Mouse (Mus musculus) mature B cell (primary cell): ENCODE data around the gene Nufip2.
"Not testable (repeated sequence)": the region's sequence is repeated elsewhere in the genome, so short reads cannot be mapped to it uniquely, and the experiment has no call there.

Source experiments
- in situ Hi-C: fragments of 300-500 bp; cut with MboI; formaldehyde crosslinking; loops from 2 replicates; pipeline ENCODE4 v1.14.3; 2019

Gene Nufip2

DNA sequence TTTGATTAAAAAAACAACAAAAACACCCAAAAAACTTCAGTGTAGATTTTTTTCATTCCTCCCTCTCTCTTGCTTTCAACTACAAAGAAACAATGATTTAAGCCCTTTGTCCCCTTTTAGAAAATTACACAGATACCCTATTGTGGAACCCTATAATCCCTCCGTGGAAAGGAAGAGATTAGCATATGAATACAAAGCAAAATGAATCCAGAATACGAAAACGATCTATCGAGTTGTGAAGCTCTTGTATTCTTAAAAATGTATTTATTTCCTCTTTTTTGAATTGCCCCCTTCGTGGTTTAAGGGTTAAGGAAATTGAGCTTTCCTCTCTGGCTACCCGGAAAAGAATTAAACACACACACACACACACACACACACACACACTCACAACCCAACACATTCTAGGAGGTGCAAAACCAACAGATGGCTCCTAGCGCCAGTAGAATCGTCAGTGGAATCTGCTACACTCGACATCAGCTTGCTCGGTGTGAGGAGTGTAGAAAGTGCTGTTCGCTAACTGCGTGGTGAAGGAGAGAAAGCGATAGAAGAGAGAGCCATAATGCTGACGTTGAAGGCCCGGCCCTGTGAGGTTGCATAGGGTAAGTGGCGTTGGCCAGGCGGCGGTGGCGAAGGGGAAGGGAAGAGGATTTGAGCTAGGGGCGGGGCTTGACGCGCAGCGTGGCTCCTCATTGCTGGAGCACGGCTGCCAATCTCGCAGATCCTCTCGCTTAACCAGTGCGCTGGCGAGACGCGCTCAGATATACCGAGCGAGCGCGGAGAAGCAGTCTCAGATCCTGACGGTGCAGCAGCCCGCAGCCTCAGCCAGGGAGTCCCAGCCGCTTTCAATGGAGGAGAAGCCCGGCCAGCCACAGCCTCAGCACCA lies at the start of gene Nufip2:
Gene Nufip2, plus strand, starts transcription at position 773 of the 883 bp plus-strand sequence.
- in situ Hi-C loops: no loop called here

DNA sequence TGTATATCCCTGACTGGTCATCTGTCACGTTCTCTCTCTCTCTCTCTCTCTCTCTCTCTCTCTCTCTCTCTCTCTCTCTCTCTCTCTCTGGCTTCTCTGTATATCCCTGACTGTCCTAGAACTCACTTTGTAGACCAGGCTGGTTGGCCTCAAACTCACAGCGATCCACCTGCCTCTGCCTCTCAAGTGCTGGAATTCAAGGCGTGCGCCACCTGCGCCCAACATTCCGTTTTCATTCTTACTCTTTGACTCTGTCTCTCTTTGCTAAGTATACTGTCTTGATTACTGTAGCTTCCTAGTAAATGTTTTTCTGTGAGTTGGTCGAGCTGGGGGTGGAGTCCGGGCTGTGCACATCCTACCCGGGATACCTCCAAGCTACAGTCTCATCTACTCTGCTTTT lies 44.6 kb upstream of the Nufip2 start:
- in situ Hi-C loops: no loop called here

DNA sequence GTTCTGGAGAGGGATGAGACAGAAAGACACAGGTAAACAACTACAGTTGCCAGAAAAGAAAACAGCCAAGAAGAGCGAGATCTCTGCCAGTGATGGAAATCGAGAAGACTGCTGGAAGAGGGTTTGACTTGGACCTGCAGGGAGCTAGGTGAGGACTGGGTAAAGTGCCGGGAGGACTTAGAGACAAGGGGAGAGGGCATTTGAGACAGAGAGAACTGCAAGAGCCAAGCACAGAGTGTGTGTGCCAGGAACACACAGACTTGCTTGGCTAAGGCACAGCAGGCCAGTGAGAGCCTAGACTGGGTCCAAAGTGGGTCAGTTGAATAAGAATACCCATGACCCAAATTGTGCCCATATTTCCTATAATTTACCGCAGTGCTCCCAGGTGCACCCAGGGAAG lies 40.5 kb upstream of the Nufip2 start:
- in situ Hi-C loops: no loop called here

DNA sequence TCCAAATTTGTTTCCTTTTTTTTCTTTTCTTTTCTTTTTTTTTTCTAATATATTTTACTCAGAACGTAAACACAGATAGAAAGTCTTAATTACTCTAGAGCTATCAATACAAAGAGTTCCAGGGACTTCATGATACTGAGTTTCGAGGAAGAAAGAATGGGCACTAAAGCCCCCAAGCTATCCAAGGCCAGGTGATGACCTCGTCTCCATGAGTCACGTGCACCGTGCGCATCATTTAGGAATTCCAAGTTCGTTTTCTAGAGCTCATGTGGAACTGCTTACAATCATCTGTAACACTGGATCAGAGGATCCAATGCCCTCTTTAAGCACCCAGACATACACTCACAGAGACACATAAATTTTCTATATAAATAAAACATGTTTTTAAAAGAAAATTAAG lies 37.1 kb upstream of the Nufip2 start:
- in situ Hi-C loops: no loop called here

DNA sequence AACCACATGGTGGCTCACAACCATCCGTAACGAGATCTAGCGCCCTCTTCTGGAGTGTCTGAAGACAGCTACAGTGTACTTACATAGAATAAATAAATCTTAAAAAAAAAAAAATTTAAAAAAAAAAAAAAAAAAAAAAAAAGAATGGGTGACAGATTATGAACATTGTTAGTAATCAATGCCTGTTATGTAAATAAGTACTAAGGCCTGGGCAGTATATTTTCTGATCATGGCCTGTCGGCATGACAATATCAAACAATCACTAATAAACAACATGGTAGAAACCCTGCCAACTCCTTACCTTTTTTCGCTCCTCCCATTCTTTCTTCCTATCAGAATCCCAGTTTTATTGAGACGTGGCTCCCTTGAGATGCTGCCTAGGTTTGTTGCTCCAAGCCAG lies 33.5 kb upstream of the Nufip2 start:
- in situ Hi-C loops: no loop called here

DNA sequence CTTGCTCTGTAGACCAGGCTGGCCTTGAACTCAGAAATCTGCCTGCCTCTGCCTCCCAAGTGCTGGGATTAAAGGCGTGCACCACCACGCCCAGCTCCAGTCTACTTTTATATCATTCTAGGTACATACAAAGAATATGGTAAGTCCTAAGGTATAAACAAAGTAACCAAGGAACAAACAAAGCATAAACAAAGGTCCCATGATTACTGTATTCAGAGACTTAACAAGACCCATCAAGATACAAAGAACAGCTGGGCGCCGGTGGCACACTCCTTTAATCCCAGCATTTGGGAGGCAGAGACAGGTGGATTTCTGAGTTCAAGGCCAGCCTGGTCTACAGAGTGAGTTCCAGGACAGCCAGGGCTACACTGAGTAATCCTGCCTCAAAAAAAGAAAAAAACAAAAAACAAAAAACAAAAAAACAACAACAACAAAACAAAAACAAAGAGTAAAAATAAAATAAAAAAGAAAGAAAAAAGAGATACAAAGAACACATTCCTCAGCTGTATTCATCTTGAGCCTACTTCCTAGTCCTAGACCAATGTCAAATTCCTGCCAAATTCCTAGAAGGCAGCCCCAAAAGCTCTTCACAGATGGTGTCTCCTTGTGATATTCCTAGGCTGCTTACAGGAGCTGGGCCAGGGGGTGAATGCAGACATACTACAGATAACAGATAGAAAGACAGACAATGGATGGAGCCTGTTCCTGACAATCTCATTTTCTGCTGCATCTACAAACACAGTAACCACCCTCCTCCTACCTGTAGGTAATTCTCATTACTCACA lies 32.4 kb upstream of the Nufip2 start:
- in situ Hi-C loops: not testable (repeated sequence)

DNA sequence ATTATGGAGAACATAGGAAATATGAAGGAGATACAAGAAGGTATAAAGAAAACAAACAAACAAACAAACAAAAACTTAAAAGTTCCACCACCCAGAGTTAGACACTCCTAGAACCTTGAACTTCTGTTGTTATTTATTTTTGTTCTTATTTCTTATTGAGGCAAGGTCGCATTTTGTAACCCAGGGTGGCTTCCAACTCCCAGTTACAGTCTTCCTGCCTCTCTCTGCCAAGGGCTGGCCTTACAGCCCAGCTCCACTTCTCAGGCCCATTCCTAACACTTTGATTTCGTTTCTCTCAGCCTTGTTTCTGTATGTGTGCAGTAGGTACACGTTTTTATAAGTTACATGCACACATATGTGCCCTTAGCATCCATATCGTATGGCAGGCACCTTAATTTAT lies 26.0 kb upstream of the Nufip2 start:
- in situ Hi-C loops: no loop called here

DNA sequence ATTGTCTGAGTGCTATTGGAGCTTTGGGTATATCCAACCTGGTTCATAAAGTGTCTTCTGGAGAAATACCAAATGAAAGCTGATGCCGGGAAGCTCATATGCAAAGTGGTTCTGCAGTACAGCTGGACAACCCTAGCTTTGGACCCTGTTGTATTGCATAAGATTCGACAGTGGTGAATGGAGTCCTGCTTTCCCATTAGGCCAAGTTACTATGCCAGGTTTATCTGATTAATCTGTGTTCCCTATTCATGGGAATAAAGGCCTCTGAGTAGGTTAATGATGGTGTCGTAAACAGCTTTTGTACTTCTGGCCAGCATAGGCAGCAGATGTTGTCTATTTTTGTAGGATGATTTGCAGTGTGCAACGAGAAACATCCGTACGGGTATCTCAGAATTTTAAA lies 22.3 kb upstream of the Nufip2 start:
- in situ Hi-C loops: no loop called here

DNA sequence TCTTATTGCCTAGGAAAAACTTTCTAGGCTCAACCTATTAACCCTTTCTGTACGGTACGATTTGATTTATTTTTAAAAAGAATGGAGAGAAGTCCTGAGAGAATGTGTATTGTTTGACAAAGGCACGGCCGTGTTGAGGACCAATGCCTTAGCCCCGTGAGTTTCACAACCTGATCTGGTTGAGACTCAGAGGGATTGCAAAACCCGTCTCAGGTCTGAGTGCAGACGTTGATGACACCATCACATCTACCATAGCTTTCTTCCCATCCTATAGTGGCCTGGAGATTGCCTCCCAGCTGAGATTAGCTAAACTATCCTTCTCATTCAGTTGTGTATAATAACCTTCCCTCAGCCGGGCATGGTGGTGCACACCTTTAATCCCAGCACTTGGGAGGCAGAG lies 21.9 kb upstream of the Nufip2 start:
- in situ Hi-C loops: no loop called here

DNA sequence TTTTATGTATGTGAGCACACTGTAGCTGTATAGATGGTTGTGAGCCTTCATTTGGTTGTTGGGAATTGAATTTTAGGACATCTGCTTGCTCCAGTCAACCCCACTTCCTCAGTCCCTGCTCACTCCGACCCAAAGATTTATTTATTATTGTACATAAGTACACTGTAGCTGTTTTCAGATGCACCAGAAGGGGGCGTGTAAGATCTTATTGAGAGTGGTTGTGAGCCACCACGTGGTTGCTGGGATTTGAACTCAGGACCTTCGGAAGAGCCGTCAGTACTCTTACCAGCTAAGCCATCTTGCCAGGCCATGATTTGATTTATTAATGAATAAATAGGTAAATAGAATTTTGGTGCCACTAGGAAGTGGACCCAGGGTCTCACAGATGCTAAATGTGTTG lies 20.6 kb upstream of the Nufip2 start:
- in situ Hi-C loops: not testable (repeated sequence)

DNA sequence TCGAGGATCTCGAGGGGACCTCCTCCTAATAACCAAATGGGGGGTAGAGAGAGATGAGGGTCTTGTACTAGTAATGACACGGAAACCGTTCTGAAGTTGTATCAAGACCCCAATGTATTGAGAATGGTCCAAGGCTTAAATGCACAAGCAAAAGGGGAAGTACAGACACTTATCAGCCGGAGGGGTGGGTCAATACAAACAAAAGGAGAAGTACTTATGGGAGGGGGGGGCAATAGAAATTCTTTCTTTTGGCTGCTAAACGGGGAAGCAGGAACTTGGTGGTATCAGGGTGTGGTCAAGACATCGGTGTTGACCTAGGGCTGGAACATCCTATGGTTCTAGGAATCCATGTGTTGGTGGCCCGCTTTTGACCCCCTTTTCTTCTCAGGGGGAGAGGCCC lies 19.2 kb upstream of the Nufip2 start:
- in situ Hi-C loops: not testable (repeated sequence)

DNA sequence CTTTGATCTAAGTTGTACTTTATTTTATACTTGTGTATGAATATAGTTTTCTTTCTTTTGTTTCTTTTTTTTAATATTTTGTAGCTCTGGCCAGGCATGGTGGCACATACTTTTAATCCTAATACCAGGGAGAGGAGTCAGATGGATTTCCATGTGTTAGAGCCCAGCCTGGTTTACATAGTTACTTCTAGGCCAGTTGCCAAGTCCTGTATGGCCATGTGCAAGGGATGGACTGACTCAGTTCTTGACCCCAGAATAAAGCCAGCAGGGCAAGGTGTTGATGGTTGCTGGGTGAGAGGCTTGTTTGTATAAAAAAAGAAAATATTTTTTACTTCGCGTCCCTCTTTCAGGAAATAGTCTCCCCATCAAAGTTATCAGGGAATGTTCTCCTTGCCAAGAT lies 13.2 kb upstream of the Nufip2 start:
- in situ Hi-C loops: no loop called here

DNA sequence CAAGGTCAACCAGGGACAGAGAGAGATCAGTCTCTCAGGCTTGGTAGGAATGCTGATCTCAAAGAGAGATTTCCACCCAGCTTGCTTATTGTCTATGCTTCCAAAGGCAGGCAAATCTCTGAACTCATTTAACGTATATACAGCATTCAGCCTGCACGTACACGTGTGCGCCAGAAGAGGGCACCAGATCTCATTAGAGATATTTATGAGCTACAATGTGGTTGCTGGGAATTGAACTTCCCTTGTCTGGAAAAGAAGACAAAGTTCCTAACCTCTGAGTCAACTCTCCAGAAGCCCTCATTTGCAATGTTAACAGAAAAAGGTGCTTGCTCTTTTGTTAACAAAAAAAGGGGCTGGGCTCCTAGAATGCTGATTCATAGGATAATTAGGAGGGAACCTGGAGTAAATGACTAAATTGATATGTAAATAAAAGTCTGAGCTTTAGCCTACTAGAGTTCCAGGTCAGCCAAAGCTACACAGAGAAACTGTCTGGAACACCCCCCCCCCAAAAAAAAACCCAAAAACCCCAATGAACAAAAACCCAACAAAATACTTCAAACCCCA lies 12.4 kb upstream of the Nufip2 start:
- in situ Hi-C loops: no loop called here

DNA sequence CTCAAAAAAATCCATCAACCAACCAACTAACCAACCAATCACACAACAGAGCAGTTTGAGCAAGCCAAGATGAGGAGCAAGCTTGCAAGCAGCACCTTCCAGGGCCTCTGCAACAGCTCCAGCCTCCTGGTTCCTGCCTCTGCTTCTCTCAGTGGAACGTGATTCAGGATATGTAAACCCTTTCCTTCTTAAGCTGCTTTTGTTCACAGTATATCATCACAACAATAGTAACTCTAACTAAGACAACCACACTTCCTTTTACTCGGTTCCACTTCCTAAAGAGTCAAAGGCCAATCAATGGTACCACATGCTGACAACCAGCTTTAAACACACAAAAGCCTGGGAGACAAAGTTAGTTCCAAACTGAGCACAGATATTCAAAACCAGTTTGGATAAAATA lies 5.9 kb upstream of the Nufip2 start:
- in situ Hi-C loops: no loop called here

DNA sequence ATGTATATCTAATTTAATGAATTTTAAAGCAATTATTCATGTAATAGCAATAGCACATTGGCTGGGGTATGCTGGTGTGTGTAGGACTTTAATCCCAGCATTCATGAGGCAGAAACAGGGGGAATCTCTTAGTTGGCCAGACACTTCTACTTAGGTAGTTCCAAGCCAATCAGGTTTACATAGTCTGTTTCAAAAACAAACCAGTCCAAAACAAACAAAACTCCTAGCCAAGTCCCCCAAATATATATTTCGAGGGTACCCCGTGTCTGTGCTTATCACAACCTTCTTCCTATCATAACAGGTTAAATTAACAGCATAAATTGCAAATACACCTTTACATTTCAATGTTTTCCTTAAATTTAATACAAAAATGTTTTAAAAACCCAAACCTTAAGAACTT lies 1.1 kb upstream of the Nufip2 start:
- in situ Hi-C loops: no loop called here

DNA sequence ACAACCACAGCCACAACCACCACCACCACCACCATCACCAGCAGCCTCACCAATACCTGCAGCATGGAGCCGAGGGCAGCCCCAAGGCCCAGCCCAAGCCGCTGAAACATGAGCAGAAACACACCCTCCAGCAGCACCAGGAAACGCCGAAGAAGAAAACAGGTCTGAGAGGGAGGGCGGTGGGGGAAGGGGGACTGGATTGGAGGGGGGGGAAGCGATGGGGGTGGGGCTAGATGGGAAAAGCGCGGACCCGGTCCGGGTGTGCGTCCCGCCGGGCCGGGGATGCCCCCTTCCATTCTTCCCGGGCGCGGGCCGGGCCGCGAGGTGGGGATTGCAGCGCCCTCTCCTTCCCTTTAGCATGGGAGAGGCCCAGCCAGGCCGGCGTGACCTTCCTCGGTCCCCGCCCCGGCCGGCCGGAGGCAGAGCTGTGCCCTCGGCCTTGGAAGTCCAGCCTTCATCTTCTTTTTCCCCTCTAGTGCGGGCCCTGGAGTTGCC lies 438 bp downstream of the Nufip2 start:
- in situ Hi-C loops: no loop called here

DNA sequence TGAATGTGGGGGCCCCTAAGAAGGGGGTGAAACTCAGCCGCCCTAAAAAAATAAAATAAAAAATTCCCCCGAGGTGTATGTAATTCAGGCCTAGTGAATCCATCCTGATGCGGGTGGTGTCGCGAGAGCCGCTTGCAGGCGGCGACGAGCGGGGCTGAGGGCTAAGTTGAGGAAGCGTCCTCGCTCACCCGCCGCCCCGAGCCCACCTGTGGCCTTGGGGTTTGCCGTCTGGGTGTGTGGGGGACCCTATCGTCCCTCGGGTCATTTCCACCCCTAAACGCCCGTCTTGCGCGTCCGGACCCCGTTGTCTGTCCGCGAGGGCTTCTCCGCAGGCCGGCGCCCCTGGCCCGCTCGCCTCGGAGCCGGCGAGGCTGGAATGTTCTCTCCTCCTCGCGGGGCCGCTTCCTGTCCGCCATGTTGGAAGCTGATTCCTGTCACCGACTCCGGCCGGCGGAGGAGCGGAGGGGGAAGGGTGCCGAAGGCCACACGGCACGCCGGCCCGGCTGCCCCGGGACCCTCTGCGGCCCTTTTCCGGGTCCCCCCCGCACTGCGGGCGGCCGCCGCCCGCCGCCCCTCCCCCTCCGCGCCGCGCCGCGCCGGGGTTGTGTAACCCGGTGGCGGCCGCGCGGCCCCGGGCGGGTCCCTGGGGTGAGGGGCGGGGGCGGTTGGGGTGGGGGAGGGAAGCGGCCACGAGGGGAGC lies 1.0 kb downstream of the Nufip2 start:
- in situ Hi-C loops: no loop called here

DNA sequence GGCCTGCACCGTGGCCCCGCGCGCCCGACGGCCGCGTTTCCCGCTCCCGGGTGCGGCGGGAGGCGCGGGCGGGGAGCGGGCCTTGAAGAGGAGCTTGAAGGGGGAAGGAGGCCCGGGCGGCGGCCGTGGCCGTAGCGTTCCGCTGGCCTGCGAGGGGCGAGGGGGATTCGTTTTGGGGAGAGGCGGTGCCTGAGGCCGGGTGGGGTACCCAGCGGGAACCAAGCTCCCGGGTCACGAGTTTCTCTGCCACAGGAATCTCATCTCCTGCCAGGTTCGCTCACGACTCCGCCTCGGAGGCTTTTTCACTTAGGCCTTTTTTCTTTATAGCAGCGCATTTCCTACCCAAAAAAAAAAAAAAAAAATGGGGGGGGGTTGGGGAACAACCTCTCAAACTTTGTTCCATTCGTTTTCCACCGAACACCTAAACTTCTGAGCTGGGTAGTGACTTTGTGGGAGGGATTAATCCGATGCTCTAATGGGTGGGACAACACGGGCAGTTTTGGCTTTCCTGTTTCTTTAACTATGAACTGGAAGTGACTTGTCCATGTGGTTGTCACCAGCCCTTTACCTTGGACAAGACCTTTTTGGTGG lies 1.7 kb downstream of the Nufip2 start:
- in situ Hi-C loops: no loop called here

DNA sequence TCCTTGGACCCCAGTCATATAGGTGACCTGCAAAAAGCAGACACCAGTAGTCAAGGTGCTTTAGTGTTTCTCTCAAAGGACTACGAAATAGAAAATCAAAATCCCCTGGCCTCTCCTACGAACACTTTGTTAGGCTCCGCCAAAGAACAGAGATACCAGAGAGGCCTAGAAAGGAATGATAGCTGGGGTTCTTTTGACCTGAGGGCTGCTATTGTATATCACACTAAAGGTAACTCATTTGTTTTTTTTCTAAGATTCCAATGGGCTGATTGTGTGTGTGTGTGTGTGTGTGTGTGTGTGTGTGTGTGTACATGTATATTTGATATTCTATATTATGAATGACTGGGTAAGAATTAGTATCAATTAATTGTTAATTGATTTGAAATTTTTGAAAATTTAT lies 7.1 kb downstream of the Nufip2 start:
- in situ Hi-C loops: no loop called here

DNA sequence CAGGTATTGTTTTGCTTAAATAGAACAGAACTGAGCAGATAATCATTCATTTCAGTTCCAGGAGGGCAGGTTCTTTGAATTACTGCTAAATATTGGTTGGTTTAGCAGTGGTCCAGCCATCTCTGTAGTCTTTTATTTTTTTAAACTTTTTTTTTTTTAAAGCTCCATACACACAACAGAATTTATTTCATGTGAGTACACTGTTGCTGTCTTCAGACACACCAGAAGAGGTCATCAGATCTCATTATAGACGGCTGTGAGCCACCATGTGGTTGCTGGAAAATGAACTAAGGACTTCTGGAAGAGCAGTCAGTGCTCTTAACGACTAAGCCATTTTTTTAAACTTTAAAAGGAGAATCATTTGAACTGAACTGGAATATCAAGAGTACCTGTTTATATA lies 11.3 kb downstream of the Nufip2 start:
- in situ Hi-C loops: no loop called here

DNA sequence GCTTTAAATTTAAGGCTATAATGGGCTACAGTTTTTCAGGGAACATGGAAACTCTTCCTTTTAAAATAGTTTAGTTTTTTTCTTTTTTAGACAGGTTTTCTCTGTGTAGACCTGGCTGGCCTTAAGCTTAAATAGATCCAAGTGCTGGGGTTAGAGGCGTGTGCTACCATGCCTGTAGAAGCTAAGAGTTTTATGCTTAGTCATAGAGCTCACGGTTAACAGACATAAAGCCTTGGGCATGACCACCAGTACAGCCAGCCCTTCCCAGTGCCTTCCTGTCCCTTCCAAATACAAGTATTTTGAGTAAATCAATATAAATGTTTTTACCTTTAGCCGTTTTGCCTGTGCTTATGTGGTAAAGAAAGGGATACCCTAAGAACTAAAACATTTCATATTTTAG lies 20.0 kb downstream of the Nufip2 start:
- in situ Hi-C loops: no loop called here

DNA sequence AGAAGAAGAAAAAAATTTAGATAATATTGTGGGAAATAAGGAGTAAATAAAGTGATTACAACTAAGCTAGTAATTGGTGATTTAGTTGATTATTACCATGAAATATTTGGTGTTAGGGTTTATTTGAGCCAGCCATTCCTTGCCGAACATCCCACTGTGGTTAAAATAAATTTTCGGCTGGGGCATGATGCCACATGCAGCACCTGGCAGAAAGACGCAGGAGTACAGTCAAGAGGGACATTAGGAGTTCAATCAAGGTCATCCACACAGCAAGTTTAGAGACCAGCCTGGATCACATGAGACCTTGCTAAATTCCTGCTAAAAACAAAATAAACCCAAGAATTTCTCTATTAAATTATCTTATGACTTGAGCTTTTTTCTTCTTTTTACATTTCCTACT lies 23.1 kb downstream of the Nufip2 start:
- in situ Hi-C loops: no loop called here
